Mouse (Mus musculus): ENCODE measurements around the gene Ints6. TPM values are rescaled to one million over a fixed set of nuclear protein-coding genes. Genes with fewer than 3 reads are reported as not detected.

Gene Ints6
- polyA plus RNA-seq, 1 experiment from 2014 or later, result 35.2 TPM

- ATAC-seq (ENCODE audit: insufficient read depth) (no peak), DNase-seq (no peak)
- WGBS, result 39% methylated on average over 9 of the region's 9 CpGs
- no peaks in the 10 kb centered on the region for H3K36me3 ChIP-seq (ENCODE audit: insufficient read depth)
- H3K9ac ChIP-seq, result no peak overlapping the region
- H3K27me3 ChIP-seq (ENCODE audit: insufficient read depth, low read length), result no peaks in the 10 kb centered on the region
- no peak for TF ChIP-seq CTCF (IDR thresholded peaks at IDR 0.05; ENCODE audit: low read depth)
- no peaks in the 10 kb centered on the region for H3K9me3 ChIP-seq (ENCODE audit: low read depth, low read length)
- no peak overlapping the region for H3K4me2 ChIP-seq
- no peak overlapping the region for H3K27ac ChIP-seq (ENCODE audit: low read depth)
- no peaks in the 10 kb centered on the region for H3K4me1 ChIP-seq (ENCODE audit: insufficient read depth)
- H3K4me3 ChIP-seq (ENCODE audit: low read depth, low read length), result no peak overlapping the region
Observed at GRCm38 (mm10) chr14:62664976-62665673, 95.8 kb downstream of the Ints6 start.

DNA sequence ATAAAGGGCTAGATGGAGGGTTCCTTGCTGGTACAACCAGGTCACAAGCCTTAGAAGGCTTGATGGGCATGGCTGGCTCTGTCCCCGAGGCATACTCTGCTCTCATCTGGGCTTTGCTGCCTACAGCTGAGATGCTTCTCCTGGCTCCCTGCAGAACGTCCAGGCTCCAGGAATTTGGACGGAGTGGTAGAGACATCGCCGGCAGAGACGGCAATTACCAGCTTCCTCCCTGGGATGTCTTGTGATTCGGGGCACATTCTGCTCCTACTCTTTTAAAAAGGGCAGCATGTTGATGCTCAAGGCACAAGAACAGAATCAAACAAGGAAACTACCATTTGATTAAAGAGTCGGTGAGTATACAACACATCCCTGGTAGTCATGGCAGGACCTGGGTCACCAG lies 97.6 kb downstream of the Ints6 start, which contains the start of gene Serpine3:
Gene Serpine3, plus strand, starts transcription at position 301 of the 400 bp plus-strand sequence.
- H3K9ac ChIP-seq, result no peak within 1 kb of the TSS
- H3K36me3 ChIP-seq (ENCODE audit: insufficient read depth), result no peaks in the 10 kb centered on the region
- ATAC-seq (ENCODE audit: insufficient read depth), result no peak
- H3K4me2 ChIP-seq, result no peak within 1 kb of the TSS
- no peak within 1 kb of the TSS for H3K27ac ChIP-seq (ENCODE audit: low read depth)
- no peak for DNase-seq
- WGBS, result 66% methylated on average over 8 of the region's 8 CpGs
- no peaks in the 10 kb centered on the region for H3K4me1 ChIP-seq (ENCODE audit: insufficient read depth)
- H3K4me3 ChIP-seq (ENCODE audit: low read depth, low read length), result no peak within 1 kb of the TSS
- H3K9me3 ChIP-seq (ENCODE audit: low read depth, low read length), result no peaks in the 10 kb centered on the region
- no peak for TF ChIP-seq CTCF (IDR thresholded peaks at IDR 0.05; ENCODE audit: low read depth)
- H3K27me3 ChIP-seq (ENCODE audit: insufficient read depth, low read length), result no peaks in the 10 kb centered on the region

DNA sequence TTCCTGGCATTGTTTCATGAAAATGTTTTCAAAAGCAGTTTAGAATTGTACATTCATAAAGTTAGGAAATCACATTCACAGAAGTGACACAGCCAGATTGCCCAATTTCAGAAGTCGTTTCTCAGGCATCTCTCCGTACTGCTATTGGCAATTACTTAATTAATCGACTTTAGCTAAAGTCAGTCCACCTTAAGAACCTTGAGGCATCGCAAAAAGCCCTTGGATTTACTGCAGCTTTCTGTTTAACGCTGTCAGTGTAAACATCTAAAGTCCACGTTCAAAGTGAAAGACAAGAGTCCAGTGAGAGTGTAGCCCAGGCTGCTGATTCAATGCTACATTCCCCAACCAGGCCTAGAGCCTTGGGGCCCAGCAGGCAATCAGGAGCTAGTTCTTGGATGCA lies 98.6 kb downstream of the Ints6 start:
- ATAC-seq (ENCODE audit: insufficient read depth), result no peak
- no peaks in the 10 kb centered on the region for H3K9me3 ChIP-seq (ENCODE audit: low read depth, low read length)
- no peaks in the 10 kb centered on the region for H3K36me3 ChIP-seq (ENCODE audit: insufficient read depth)
- H3K4me2 ChIP-seq, result no peak overlapping the region
- no peaks in the 10 kb centered on the region for H3K4me1 ChIP-seq (ENCODE audit: insufficient read depth)
- no peak overlapping the region for H3K4me3 ChIP-seq (ENCODE audit: low read depth, low read length)
- 49% methylated on average over 6 of the region's 6 CpGs for WGBS
- H3K27me3 ChIP-seq (ENCODE audit: insufficient read depth, low read length), result no peaks in the 10 kb centered on the region
- no peak for TF ChIP-seq CTCF (IDR thresholded peaks at IDR 0.05; ENCODE audit: low read depth)
- no peak for DNase-seq
- H3K9ac ChIP-seq, result no peak overlapping the region
- H3K27ac ChIP-seq (ENCODE audit: low read depth), result no peak overlapping the region

GRCm38 (mm10) chr14:62657469-62657868 lies 103.5 kb downstream of the Ints6 start:
- Histone ChIP-seq H3K9ac (no peak overlapping the region), H3K4me2 (no peak overlapping the region), H3K27ac (ENCODE audit: low read depth) (no peak overlapping the region), H3K36me3 (ENCODE audit: insufficient read depth) (no peaks in the 10 kb centered on the region), H3K4me3 (ENCODE audit: low read depth, low read length) (no peak overlapping the region), H3K9me3 (ENCODE audit: low read depth, low read length) (no peaks in the 10 kb centered on the region), H3K27me3 (ENCODE audit: insufficient read depth, low read length) (no peaks in the 10 kb centered on the region), H3K4me1 (ENCODE audit: insufficient read depth) (no peaks in the 10 kb centered on the region)
- DNase-seq (no peak), ATAC-seq (ENCODE audit: insufficient read depth) (no peak)
- WGBS, result 42% methylated on average over 3 of the region's 3 CpGs
- no peak for TF ChIP-seq CTCF (IDR thresholded peaks at IDR 0.05; ENCODE audit: low read depth)

DNA sequence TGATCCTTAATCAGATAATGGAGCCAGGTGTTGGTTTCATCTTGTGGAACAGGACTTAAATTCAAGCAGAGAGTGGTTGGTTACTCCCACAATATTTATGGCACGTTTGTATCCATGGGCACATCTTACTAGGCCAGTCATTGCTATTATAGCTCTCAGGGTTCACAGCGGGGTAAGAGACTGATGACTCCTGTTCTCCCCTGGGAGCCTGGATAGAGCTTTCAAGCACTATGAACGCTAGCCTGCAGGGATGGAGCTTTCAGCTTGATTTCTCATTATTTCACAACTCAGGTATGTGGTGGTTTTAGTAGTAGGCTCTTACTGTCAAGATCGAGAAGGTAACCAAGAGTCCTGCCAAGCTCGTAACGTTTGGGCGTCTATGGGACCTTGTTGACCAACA lies 105.0 kb downstream of the Ints6 start:
- DNase-seq (no peak), ATAC-seq (ENCODE audit: insufficient read depth) (no peak)
- Histone ChIP-seq H3K27me3 (ENCODE audit: insufficient read depth, low read length) (no peaks in the 10 kb centered on the region), H3K27ac (ENCODE audit: low read depth) (no peak overlapping the region), H3K4me1 (ENCODE audit: insufficient read depth) (no peaks in the 10 kb centered on the region), H3K9ac (no peak overlapping the region), H3K4me3 (ENCODE audit: low read depth, low read length) (no peak overlapping the region), H3K9me3 (ENCODE audit: low read depth, low read length) (no peaks in the 10 kb centered on the region), H3K36me3 (ENCODE audit: insufficient read depth) (no peaks in the 10 kb centered on the region), H3K4me2 (no peak overlapping the region)
- 78% methylated on average over 7 of the region's 7 CpGs for WGBS
- no peak for TF ChIP-seq CTCF (IDR thresholded peaks at IDR 0.05; ENCODE audit: low read depth)

- Histone ChIP-seq H3K9ac (no peak overlapping the region), H3K9me3 (ENCODE audit: low read depth, low read length) (no peaks in the 10 kb centered on the region), H3K27ac (ENCODE audit: low read depth) (no peak overlapping the region), H3K4me1 (ENCODE audit: insufficient read depth) (no peaks in the 10 kb centered on the region), H3K4me3 (ENCODE audit: low read depth, low read length) (no peak overlapping the region), H3K36me3 (ENCODE audit: insufficient read depth) (no peaks in the 10 kb centered on the region), H3K4me2 (no peak overlapping the region), H3K27me3 (ENCODE audit: insufficient read depth, low read length) (no peaks in the 10 kb centered on the region)
- TF ChIP-seq CTCF (IDR thresholded peaks at IDR 0.05; ENCODE audit: low read depth), result no peak
- no peak for DNase-seq
- ATAC-seq (ENCODE audit: insufficient read depth), result no peak
- WGBS, result 83% methylated on average over 3 of the region's 3 CpGs
Observed at GRCm38 (mm10) chr14:62651771-62652170, 109.2 kb downstream of the Ints6 start.

DNA sequence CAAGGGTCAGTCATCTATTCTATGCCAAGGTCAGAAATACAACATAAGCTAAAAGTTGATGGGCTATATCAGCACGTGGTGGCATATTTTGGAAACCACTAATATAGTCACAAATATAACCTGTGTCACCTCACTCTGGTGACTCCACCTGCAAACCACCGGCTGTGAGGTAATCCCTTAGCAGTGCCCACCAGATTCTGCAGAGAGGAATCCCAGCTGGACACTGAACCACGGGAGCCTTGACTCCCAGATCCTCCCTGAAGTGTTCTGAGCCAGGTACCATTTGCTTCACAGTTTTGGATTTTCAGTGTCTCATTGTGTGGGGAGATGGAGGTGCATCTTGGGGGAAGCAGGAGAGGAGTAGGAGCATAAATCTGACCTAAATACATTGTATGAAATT lies 110.6 kb downstream of the Ints6 start:
- H3K9ac ChIP-seq, result no peak overlapping the region
- H3K4me1 ChIP-seq (ENCODE audit: insufficient read depth), result no peaks in the 10 kb centered on the region
- no peak overlapping the region for H3K4me3 ChIP-seq (ENCODE audit: low read depth, low read length)
- no peak overlapping the region for H3K4me2 ChIP-seq
- TF ChIP-seq CTCF (IDR thresholded peaks at IDR 0.05; ENCODE audit: low read depth), result no peak
- no peaks in the 10 kb centered on the region for H3K9me3 ChIP-seq (ENCODE audit: low read depth, low read length)
- no peaks in the 10 kb centered on the region for H3K36me3 ChIP-seq (ENCODE audit: insufficient read depth)
- no peak overlapping the region for H3K27ac ChIP-seq (ENCODE audit: low read depth)
- DNase-seq (no peak), ATAC-seq (ENCODE audit: insufficient read depth) (no peak)
- WGBS, result 54% methylated on average over 3 of the region's 3 CpGs
- no peaks in the 10 kb centered on the region for H3K27me3 ChIP-seq (ENCODE audit: insufficient read depth, low read length)
